Mouse (Mus musculus) intestine, embryonic 15.5 days (tissue): Measurements from ENCODE around the gene Mcoln2. TPM values are rescaled to one million over a fixed set of nuclear protein-coding genes. Genes with fewer than 3 reads are reported as not detected.

Experiments used
- polyA plus RNA-seq: library from polyadenylated mRNA; unstranded; fragments of >200 nt; fragmentation: Nextera tagmentation; extraction: Ambion mirVana; gene quantifications from 2 replicates; pipeline ENCODE4 v1.2.1, GENCODE M21; 2015

The Mcoln2 gene
- polyA plus RNA-seq, 1 experiment from 2014 or later, result 8.3 TPM

Other genes starting within 250 kb of the Mcoln2 start
- 48.6 and 51.1 TPM in 2 replicates for gene Bcl10, start 227.0 kb upstream of the Mcoln2 start, polyA plus RNA-seq
- 48.9 and 55.7 TPM in 2 replicates for gene 2410004B18Rik, start 211.8 kb upstream of the Mcoln2 start, polyA plus RNA-seq
- gene Syde2, start 162.0 kb upstream of the Mcoln2 start, polyA plus RNA-seq, result 1.9 and 2.4 TPM in 2 replicates
- 0.38 TPM in 1 of 2 replicates, not detected in the other for gene Wdr63, start 41.7 kb upstream of the Mcoln2 start, polyA plus RNA-seq
- 30.5 and 38.5 TPM in 2 replicates for gene Mcoln3, start 32.4 kb upstream of the Mcoln2 start, polyA plus RNA-seq
- 1.8 and 1.9 TPM in 2 replicates for gene Lpar3, start 71.1 kb downstream of the Mcoln2 start, polyA plus RNA-seq